Mouse (Mus musculus) liver, postnatal 0 days (tissue): ENCODE results near the gene Il17re.

Experiments
- CTCF ChIP-seq: sonication (generic); IDR thresholded peaks from 2 replicates; pipeline ENCODE4 v1.5.1; 2016; ENCODE audit warnings: antibody characterized with exemption, low read depth
- EP300 ChIP-seq: IDR thresholded peaks from 2 replicates; pipeline ENCODE4 v1.6.1; 2016; ENCODE audit warnings: antibody characterized with exemption, low read depth, mild to moderate bottlenecking

DNA sequence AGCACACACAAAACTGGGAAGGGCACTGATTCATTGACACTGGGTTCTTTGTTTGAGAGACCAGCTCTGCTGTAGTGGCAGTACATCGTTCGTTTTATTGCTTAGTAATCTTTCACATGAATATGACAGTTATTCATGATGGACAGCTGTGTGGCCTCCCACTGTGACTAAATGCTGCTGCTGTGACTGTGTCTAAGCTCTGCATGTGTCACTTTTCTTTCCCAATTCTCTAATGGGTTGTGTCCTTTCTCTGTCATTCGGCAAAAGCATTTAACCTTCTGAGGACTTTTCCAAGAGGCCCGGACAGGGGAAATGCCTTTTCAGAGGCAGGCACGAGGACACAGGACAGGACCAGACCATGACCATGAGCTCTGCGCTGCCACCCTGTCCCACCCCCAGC, 55.7 kb downstream of the Il17re start:
- no peak for TF ChIP-seq CTCF
- TF ChIP-seq EP300 = no peak
